Mouse (Mus musculus): ENCODE measurements around the gene Usb1. TPM values are rescaled to one million over a fixed set of nuclear protein-coding genes. Genes with fewer than 3 reads are reported as not detected.
"Not testable (repeated sequence)": the region's sequence is repeated elsewhere in the genome, so short reads cannot be mapped to it uniquely, and the experiment has no call there.

Gene Usb1
- total RNA-seq, 1 experiment from 2014 or later, result 19.0 TPM

- no peak for ATAC-seq (replicated peaks; ENCODE audit: insufficient number of reproducible peaks, low FRiP score, low TSS enrichment, poor library complexity, severe bottlenecking)
Observed at GRCm38 (mm10) chr8:95361016-95361341, 28.9 kb downstream of the Usb1 start.

DNA sequence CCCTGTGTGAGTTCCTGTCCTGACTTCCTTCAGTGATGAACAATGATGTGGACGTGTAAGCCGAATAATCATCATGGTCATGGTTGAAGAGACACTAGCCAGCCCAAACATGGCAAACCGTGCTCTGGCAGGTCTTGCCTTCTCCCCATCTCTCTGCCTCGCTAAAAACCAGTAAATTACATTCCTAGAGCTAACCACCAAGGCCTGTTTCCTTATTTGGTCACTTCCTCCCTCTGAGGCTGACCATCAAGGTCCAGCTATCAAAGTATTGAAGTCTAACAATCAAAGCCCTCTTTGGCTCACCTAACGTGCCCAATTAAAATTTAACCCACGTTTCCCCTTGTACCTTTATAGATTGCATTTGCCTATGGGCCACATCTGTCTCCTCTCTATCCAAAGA is 30.2 kb downstream of the Usb1 start:
- no peak for ATAC-seq (replicated peaks; ENCODE audit: insufficient number of reproducible peaks, low FRiP score, low TSS enrichment, poor library complexity, severe bottlenecking)

GRCm38 (mm10) chr8:95363849-95364248 is 31.8 kb downstream of the Usb1 start:
- no peak for ATAC-seq (replicated peaks; ENCODE audit: insufficient number of reproducible peaks, low FRiP score, low TSS enrichment, poor library complexity, severe bottlenecking)

GRCm38 (mm10) chr8:95369581-95370326 is 37.7 kb downstream of the Usb1 start:
- no peak for ATAC-seq (replicated peaks; ENCODE audit: insufficient number of reproducible peaks, low FRiP score, low TSS enrichment, poor library complexity, severe bottlenecking)

- no peak for ATAC-seq (replicated peaks; ENCODE audit: insufficient number of reproducible peaks, low FRiP score, low TSS enrichment, poor library complexity, severe bottlenecking)
Observed at GRCm38 (mm10) chr8:95373389-95374002, 41.4 kb downstream of the Usb1 start.

- ATAC-seq (replicated peaks; ENCODE audit: insufficient number of reproducible peaks, low FRiP score, low TSS enrichment, poor library complexity, severe bottlenecking), result no peak
Observed at GRCm38 (mm10) chr8:95374429-95374828, 42.3 kb downstream of the Usb1 start.

- no peak for ATAC-seq (replicated peaks; ENCODE audit: insufficient number of reproducible peaks, low FRiP score, low TSS enrichment, poor library complexity, severe bottlenecking)
Observed at GRCm38 (mm10) chr8:95375374-95375930, 43.4 kb downstream of the Usb1 start.

DNA sequence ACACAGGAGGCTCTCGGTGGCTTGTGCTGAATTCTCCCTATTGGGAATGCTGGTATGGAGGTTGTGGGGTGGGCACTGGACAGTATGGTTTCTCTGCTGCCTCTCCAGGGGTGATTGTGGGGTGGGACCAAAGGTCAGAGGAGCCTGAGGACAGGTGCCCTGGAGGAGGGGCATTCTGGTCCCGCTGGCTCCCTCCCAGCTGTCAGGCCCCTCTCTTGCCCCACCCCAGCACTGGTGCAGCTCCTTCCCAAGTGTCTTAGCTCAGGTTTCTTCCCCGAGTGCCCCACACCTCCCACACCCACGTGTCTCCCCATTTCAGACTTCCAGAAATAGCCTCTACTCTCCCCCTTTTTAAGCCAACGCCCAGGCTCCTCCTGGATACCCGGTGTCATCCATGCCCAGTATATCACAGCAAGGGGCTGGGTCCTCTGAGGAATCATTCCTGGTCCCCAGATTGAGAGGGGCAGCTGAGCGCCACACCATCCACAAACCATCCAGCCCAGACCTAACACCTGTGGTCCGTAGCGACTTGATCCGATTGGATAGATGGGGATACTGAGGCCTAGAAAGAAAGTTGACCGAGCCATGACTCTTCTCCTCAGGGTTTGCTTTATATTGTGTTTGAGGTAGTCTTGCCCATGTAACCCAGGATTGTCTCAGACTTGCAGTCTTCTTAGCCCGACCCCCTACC is 44.4 kb downstream of the Usb1 start:
- no peak for ATAC-seq (replicated peaks; ENCODE audit: insufficient number of reproducible peaks, low FRiP score, low TSS enrichment, poor library complexity, severe bottlenecking)

GRCm38 (mm10) chr8:95377101-95377500 is 45.0 kb downstream of the Usb1 start:
- no peak for ATAC-seq (replicated peaks; ENCODE audit: insufficient number of reproducible peaks, low FRiP score, low TSS enrichment, poor library complexity, severe bottlenecking)

DNA sequence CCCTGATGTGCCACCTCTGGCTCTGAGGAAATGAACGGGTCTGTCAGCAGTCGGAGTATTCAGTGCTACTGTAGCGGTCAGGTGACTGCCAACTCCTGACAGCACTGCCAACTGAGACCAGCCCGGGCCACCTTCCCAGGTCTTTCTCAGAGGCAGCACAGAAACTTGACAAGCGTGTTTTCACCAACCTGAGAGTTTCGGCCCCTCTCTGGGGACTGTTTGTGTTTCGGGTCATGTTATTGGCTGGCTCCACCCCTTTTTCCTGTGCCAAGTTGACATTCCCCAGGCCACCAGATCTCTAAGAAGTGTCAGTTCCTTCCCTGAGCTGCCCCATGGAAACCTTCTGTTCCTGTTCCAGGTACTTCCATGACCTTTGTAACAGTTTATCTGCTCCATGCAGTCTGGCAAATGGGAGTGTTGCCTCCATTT is 45.8 kb downstream of the Usb1 start:
- no peak for ATAC-seq (replicated peaks; ENCODE audit: insufficient number of reproducible peaks, low FRiP score, low TSS enrichment, poor library complexity, severe bottlenecking)

GRCm38 (mm10) chr8:95378928-95379327 is 46.8 kb downstream of the Usb1 start:
- ATAC-seq (replicated peaks; ENCODE audit: insufficient number of reproducible peaks, low FRiP score, low TSS enrichment, poor library complexity, severe bottlenecking), result not testable (repeated sequence)

- no peak for ATAC-seq (replicated peaks; ENCODE audit: insufficient number of reproducible peaks, low FRiP score, low TSS enrichment, poor library complexity, severe bottlenecking)
Observed at GRCm38 (mm10) chr8:95380953-95381352, 48.9 kb downstream of the Usb1 start.

GRCm38 (mm10) chr8:95381595-95381994 is 49.5 kb downstream of the Usb1 start:
- ATAC-seq (replicated peaks; ENCODE audit: insufficient number of reproducible peaks, low FRiP score, low TSS enrichment, poor library complexity, severe bottlenecking), result no peak

- ATAC-seq (replicated peaks; ENCODE audit: insufficient number of reproducible peaks, low FRiP score, low TSS enrichment, poor library complexity, severe bottlenecking), result no peak
Observed at GRCm38 (mm10) chr8:95384501-95384900, 52.4 kb downstream of the Usb1 start.

DNA sequence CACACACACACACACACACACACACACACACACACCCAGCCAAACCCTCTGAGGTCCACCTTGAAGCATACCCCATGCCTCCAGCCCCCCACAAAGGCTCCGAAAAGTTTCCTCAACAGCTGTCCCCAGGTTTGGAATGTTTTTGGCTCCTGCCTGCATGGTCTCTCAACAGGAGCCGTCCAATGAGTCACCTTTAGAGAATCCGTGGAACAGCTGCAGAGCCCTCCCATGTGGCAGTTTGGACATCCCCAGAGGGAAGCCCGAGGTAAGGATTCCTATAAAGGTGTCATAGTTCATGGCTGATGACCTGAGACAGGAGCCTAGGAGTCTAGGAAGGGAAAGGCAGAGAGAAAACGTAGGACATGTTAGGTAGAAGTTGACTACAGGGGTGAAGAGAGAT is 54.0 kb downstream of the Usb1 start:
- ATAC-seq (replicated peaks; ENCODE audit: insufficient number of reproducible peaks, low FRiP score, low TSS enrichment, poor library complexity, severe bottlenecking), result no peak

DNA sequence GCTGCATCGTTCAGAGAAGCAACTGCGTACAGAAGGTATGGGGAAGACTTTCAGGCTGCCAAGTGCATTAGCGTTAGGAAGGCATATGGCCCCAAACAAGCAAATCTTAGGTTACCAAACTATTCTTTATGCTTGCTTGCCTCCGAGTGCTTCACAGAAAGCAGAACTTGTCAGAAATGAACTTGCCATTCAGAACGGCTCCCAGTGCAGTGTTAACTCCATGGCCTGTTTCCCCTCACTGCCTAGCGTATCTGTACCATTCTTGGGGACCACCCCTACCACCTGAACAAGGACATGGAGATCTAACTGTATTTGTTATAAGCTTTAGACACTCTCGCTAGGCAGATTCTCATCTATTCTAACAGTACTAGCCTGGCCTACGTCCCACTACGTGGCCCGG is 55.1 kb downstream of the Usb1 start:
- no peak for ATAC-seq (replicated peaks; ENCODE audit: insufficient number of reproducible peaks, low FRiP score, low TSS enrichment, poor library complexity, severe bottlenecking)

- no peak for ATAC-seq (replicated peaks; ENCODE audit: insufficient number of reproducible peaks, low FRiP score, low TSS enrichment, poor library complexity, severe bottlenecking)
Observed at GRCm38 (mm10) chr8:95387936-95388335, 55.9 kb downstream of the Usb1 start.

DNA sequence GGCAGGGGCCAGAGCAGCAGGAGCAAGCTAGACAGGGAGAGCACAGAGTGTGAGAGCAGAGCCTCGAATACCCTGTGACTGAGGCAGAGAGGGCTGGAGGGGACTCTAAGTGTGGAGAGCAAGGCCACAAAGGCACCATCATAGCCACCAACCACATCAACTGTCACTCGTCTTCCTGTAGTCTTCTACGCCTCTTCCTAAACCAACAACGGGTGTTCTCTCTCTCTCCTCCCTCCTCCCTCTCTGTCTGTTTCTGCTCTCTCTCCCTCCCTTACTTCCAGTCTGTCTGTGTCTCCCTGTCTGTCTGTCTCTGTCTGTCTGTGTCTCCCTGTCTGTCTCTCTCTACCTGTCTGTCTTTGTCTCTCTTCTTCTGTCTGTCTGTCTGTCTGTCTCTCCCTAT is 58.2 kb downstream of the Usb1 start:
- ATAC-seq (replicated peaks; ENCODE audit: insufficient number of reproducible peaks, low FRiP score, low TSS enrichment, poor library complexity, severe bottlenecking), result no peak

DNA sequence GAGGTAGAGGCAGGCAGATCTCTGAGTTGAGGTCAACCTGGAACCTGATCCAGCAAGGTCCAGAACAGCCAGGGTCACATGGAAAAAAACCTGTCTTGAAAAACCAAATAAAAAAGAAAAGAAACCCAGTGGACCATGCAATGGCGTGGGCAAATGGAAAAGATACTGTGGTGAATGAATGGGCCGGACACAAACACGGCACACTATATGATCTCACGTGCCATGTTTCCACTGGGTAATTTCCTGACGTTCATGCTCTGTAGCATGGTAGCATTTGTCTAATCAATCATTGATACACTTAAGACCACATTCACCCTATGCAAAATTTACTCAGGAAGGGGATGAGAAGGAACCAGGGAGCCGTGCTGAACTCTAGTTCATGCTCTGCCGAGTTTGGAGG is 59.0 kb downstream of the Usb1 start:
- no peak for ATAC-seq (replicated peaks; ENCODE audit: insufficient number of reproducible peaks, low FRiP score, low TSS enrichment, poor library complexity, severe bottlenecking)

GRCm38 (mm10) chr8:95392604-95393003 is 60.5 kb downstream of the Usb1 start:
- no peak for ATAC-seq (replicated peaks; ENCODE audit: insufficient number of reproducible peaks, low FRiP score, low TSS enrichment, poor library complexity, severe bottlenecking)

Data from monocyte, adult 5-6 weeks (primary cell).